Mouse (Mus musculus) kidney, adult 2 months (tissue): ENCODE measurements around the gene Ppp1r14b. TPM values are rescaled to one million over a fixed set of nuclear protein-coding genes. Genes with fewer than 3 reads are reported as not detected.

Experiments used
- DNase-seq: peaks from one replicate; pipeline ENCODE4 v3.0.0; 2021
- H3K27ac ChIP-seq: fragments of 200-500 bp; 2 replicates; pipeline ENCODE4 v1.5.1; 2012; ENCODE audit warnings: low read depth, low read length, control low read depth, inconsistent platforms; ENCODE audit not compliant: insufficient read depth
- H3K27me3 ChIP-seq: fragments of 200-500 bp; replicated peaks from 2 replicates; pipeline ENCODE4 v1.6.1; 2012; ENCODE audit warnings: mild to moderate bottlenecking, moderate library complexity, low read length, inconsistent platforms; ENCODE audit not compliant: control insufficient read depth, insufficient read depth
- H3K36me3 ChIP-seq: fragments of 200-500 bp; 2 replicates; pipeline ENCODE4 v1.6.1; 2012; ENCODE audit warnings: mild to moderate bottlenecking, moderate library complexity, low read length, inconsistent platforms; ENCODE audit not compliant: control insufficient read depth, insufficient read depth
- H3K4me1 ChIP-seq: fragments of 200-500 bp; 2 replicates; pipeline ENCODE4 v1.6.1; 2011; ENCODE audit warnings: low read length; ENCODE audit not compliant: control insufficient read depth, insufficient read depth
- H3K4me3 ChIP-seq: fragments of 200-500 bp; 2 replicates; pipeline ENCODE4 v1.5.1; 2011; ENCODE audit warnings: mild to moderate bottlenecking, low read depth, low read length, control low read depth; ENCODE audit not compliant: insufficient read depth
- CTCF ChIP-seq: fragments of 200-500 bp; conservative IDR thresholded peaks from 2 replicates; pipeline ENCODE4 v1.5.1; 2011; ENCODE audit warnings: low read depth, mild to moderate bottlenecking, control low read depth, low read length, moderate library complexity, mixed read lengths; ENCODE audit not compliant: insufficient read depth, insufficient read length
- POLR2A ChIP-seq: fragments of 200-500 bp; IDR thresholded peaks from one replicate; pipeline ENCODE4 v1.6.1; 2011; ENCODE audit warnings: low read depth, low read length, control low read depth
- WGBS: fragments of 180-500 bp; shearing (Covaris S2); methylation state at CpG from one replicate; pipeline ENCODE4 v1.1.7; 2018; 5-methylcytosine and 5-hydroxymethylcytosine counted together
- polyA plus RNA-seq: library from polyadenylated mRNA; depleted of rRNA; stranded (reverse); fragments of >200 nt; gene quantifications from 2 replicates; pipeline ENCODE4 v1.2.3, GENCODE M21; 2012

Gene Ppp1r14b
- polyA plus RNA-seq, 1 experiment: 55.3 TPM

DNA sequence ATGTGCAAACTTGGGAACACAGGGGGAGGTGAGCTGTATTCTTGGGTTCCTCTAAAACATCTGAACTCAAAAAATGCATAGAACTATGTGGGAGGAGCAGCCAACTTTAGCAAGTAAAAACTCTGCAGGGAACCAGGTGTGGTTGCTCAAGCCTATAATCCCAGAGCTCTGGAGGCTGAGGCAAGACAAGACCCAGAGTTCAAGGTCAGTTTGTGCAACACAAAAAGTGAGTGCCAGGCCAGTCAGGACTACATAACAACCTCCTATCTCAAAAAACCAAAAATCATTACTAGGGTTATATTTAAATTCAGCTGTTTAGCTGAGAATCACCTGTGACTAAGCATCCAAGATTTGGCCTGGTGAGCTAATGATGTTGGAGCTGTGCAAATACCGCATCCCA, 42.8 kb upstream of the Ppp1r14b start:
- no peak overlapping the region for H3K4me3 ChIP-seq
- TF ChIP-seq POLR2A (no peak), CTCF (no peak)
- 81% methylated on average over 1 of the region's 1 CpGs for WGBS
- no peaks in the 10 kb centered on the region for H3K36me3 ChIP-seq
- H3K27me3 ChIP-seq: no peaks in the 10 kb centered on the region
- H3K27ac ChIP-seq: no peak overlapping the region
- 0 out of 2 replicates have a peak, but pooled peaks cover under 1% of the 10 kb centered on the region for H3K4me1 ChIP-seq
- DNase-seq: no peak

- WGBS: 74% methylated on average over 4 of the region's 4 CpGs
- H3K27me3 ChIP-seq: no peaks in the 10 kb centered on the region
Observed at GRCm38 (mm10) chr19:6933102-6933435, 41.7 kb upstream of the Ppp1r14b start.

GRCm38 (mm10) chr19:6933436-6934194, 41.2 kb upstream of the Ppp1r14b start:
- no peaks in the 10 kb centered on the region for H3K36me3 ChIP-seq
- peak overlapping the region; percentile 19; the same call in 1 of the 2 replicates for H3K4me3 ChIP-seq
- no peak for TF ChIP-seq POLR2A
- no peak for TF ChIP-seq CTCF
- DNase-seq: no peak
- H3K4me1 ChIP-seq: peaks cover 7% of the 10 kb centered on the region; the same call in 1 of the 2 replicates
- H3K27ac ChIP-seq: no peak overlapping the region
- H3K27me3 ChIP-seq: no peaks in the 10 kb centered on the region
- 7% methylated on average over 58 of the region's 58 CpGs for WGBS

More at GRCm38 (mm10) chr19:6933102-6933435, 41.7 kb upstream of the Ppp1r14b start:
- no peak for DNase-seq
- TF ChIP-seq POLR2A (no peak), CTCF (no peak)
- Histone ChIP-seq H3K4me3 (no peak overlapping the region), H3K36me3 (no peaks in the 10 kb centered on the region), H3K27ac (no peak overlapping the region), H3K4me1 (0 out of 2 replicates have a peak, but pooled peaks cover 4% of the 10 kb centered on the region)

GRCm38 (mm10) chr19:6934195-6934977, 40.4 kb upstream of the Ppp1r14b start, which contains the start of gene Kcnk4:
Gene Kcnk4, minus strand, starts transcription at chr19:6934515.
- no peak for DNase-seq

DNA sequence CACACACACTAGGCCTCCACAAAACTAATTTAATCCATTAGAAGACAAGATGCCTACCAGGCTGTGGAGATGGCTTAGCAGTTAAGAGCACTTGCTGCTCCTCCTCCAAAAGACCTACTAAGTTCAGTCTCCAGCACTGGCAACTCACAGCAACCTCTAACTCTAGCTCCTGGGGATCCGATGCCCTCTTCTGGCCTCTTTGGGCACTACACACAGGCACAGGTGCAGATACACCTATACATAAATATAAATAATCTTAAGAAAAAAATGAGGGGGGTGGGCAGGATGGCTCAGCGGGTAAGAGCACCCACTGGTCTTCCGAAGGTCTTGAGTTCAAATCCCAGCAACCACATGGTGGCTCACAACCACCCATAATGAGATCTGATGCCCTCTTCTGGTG, 38.5 kb upstream of the Ppp1r14b start:
- no peak for DNase-seq
- WGBS: 27% methylated on average over 3 of the region's 3 CpGs
- TF ChIP-seq CTCF (peak; percentile 49), POLR2A (no peak)
- no peaks in the 10 kb centered on the region for H3K27me3 ChIP-seq
- no peak overlapping the region for H3K27ac ChIP-seq
- no peaks in the 10 kb centered on the region for H3K36me3 ChIP-seq
- no peak overlapping the region for H3K4me3 ChIP-seq
- H3K4me1 ChIP-seq: peaks cover 14% of the 10 kb centered on the region; the same call in 1 of the 2 replicates

More at GRCm38 (mm10) chr19:6934195-6934977, 40.4 kb upstream of the Ppp1r14b start, which contains the start of gene Kcnk4:
- 30% methylated on average over 23 of the region's 23 CpGs for WGBS
- Histone ChIP-seq H3K36me3 (no peaks in the 10 kb centered on the region), H3K4me1 (peaks cover 8% of the 10 kb centered on the region; the same call in 1 of the 2 replicates), H3K27ac (no peak within 1 kb of the TSS), H3K4me3 (peak within 1 kb of the TSS; percentile 19; the same call in 1 of the 2 replicates), H3K27me3 (no peaks in the 10 kb centered on the region)
- no peak for TF ChIP-seq POLR2A
- TF ChIP-seq CTCF: no peak

GRCm38 (mm10) chr19:6937541-6938465, 37.0 kb upstream of the Ppp1r14b start:
- Histone ChIP-seq H3K4me3 (no peak overlapping the region), H3K36me3 (no peaks in the 10 kb centered on the region), H3K4me1 (peaks cover 16% of the 10 kb centered on the region; the same call in 1 of the 2 replicates), H3K27me3 (no peaks in the 10 kb centered on the region), H3K27ac (peak overlapping the region; percentile 33; the same call in 1 of the 2 replicates)
- WGBS: 50% methylated on average over 16 of the region's 16 CpGs
- no peak for DNase-seq
- no peak for TF ChIP-seq POLR2A
- no peak for TF ChIP-seq CTCF
